40 mouse cellular contexts compared by ENCODE assay signal in genomic region chr9:57617556-57618169, GRCm38 (mm10). TPM values are rescaled to one million over a fixed set of nuclear protein-coding genes. Genes with fewer than 3 reads are reported as not detected.
DNase-seq lines count a peak whose midpoint lies in the region; ATAC-seq lines count a peak whose summit lies in the region.
"Had no signal": no experiment of that assay in that cellular context is flagged by ENCODE, and none has a peak within 500 bp of the region (broad histone marks: within the 10 kb centered on the region; RNA-seq: fewer than 3 reads in every experiment).

No protein-coding gene starts in this region.

- peak; percentile 89 for DNase-seq in heart, adult 11 months
- no peak for DNase-seq in heart, postnatal 36 days
- DNase-seq in thymus, postnatal 0 days (ENCODE audit: low spot score): peak; percentile 31
- DNase-seq in thymus, postnatal 10 days (ENCODE audit: low spot score in 2 of 2): no peak
- DNase-seq in forebrain, embryonic 11.5 days (ENCODE audit: low spot score): no peak
- DNase-seq in hindbrain, embryonic 11.5 days (ENCODE audit: low spot score): no peak
- DNase-seq: adrenal gland, postnatal 25 days; B cell, adult 2 months; cerebellum, adult 11-12 months; cerebellum, postnatal 36 days; embryo, embryonic 11 days; gastrocnemius, adult 2 months; kidney, adult 11 months; kidney, postnatal 14 days; liver; lung, postnatal 4 days; thymus, postnatal 25 days had no signal

- H3K9me3 ChIP-seq in forebrain, embryonic 11.5 days (ENCODE audit: control insufficient read depth, low read length): no peaks in the 10 kb centered on the region
- no peaks in the 10 kb centered on the region for H3K9me3 ChIP-seq in hindbrain, embryonic 11.5 days (ENCODE audit: control insufficient read depth, low read length)
- H3K9me3 ChIP-seq: embryonic facial prominence, embryonic 12.5 days; heart, embryonic 10.5 days; heart, embryonic 15.5 days; lung, embryonic 15.5 days; midbrain, embryonic 10.5 days; midbrain, embryonic 15.5 days had no signal

- intact Hi-C loops in heart, postnatal 36 days (cut with DNase I): no loop called here

- no peak overlapping the region for H3K4me2 ChIP-seq in forebrain, embryonic 11.5 days (ENCODE audit: low read depth, low read length, severe bottlenecking)
- H3K4me2 ChIP-seq in hindbrain, embryonic 11.5 days (replicated peaks; ENCODE audit: low read depth, low read length): no peak overlapping the region
- H3K4me2 ChIP-seq: embryonic facial prominence, embryonic 12.5 days; heart, embryonic 15.5 days; hindbrain, embryonic 14.5 days; lung, embryonic 15.5 days; midbrain, embryonic 15.5 days had no signal

- no peak overlapping the region for H3K4me3 ChIP-seq in forebrain, embryonic 11.5 days (ENCODE audit: low read depth, low read length)
- no peak overlapping the region for H3K4me3 ChIP-seq in hindbrain, embryonic 11.5 days (ENCODE audit: low read depth, low read length)
- H3K4me3 ChIP-seq: embryonic facial prominence, embryonic 12.5 days; gastrocnemius, adult 2 months; heart, embryonic 10.5 days; heart, embryonic 15.5 days; lung, embryonic 15.5 days; midbrain, embryonic 10.5 days; midbrain, embryonic 15.5 days had no signal

- H3K27ac ChIP-seq in forebrain, embryonic 11.5 days (ENCODE audit: low read depth, low read length): no peak overlapping the region
- no peak overlapping the region for H3K27ac ChIP-seq in hindbrain, embryonic 11.5 days (ENCODE audit: low read depth, low read length)
- H3K27ac ChIP-seq: embryonic facial prominence, embryonic 12.5 days; gastrocnemius, adult 2 months; heart, embryonic 10.5 days; heart, embryonic 15.5 days; hindbrain, embryonic 14.5 days; lung, embryonic 15.5 days; midbrain, embryonic 10.5 days; midbrain, embryonic 15.5 days had no signal

- no peaks in the 10 kb centered on the region for H3K27me3 ChIP-seq in forebrain, embryonic 11.5 days (ENCODE audit: control insufficient read depth, insufficient read depth, low read length)
- no peaks in the 10 kb centered on the region for H3K27me3 ChIP-seq in hindbrain, embryonic 11.5 days (ENCODE audit: control insufficient read depth, insufficient read depth, low read length)
- H3K27me3 ChIP-seq: embryonic facial prominence, embryonic 12.5 days; heart, embryonic 15.5 days; lung, embryonic 15.5 days; midbrain, embryonic 15.5 days had no signal

- no peak overlapping the region for H3K9ac ChIP-seq in forebrain, embryonic 11.5 days (ENCODE audit: low read length)
- H3K9ac ChIP-seq in hindbrain, embryonic 11.5 days (ENCODE audit: low read depth, low read length): no peak overlapping the region
- H3K9ac ChIP-seq: embryonic facial prominence, embryonic 12.5 days; heart, embryonic 15.5 days; hindbrain, embryonic 14.5 days; lung, embryonic 15.5 days; midbrain, embryonic 15.5 days had no signal

- H3K4me1 ChIP-seq in forebrain, embryonic 11.5 days (replicated peaks; ENCODE audit: control insufficient read depth, insufficient read depth, low read length): no peaks in the 10 kb centered on the region
- no peaks in the 10 kb centered on the region for H3K4me1 ChIP-seq in hindbrain, embryonic 11.5 days (replicated peaks; ENCODE audit: control insufficient read depth, insufficient read depth, low read length)
- H3K4me1 ChIP-seq: embryonic facial prominence, embryonic 12.5 days; lung, embryonic 15.5 days; midbrain, embryonic 10.5 days; midbrain, embryonic 15.5 days had no signal

- H3K36me3 ChIP-seq in forebrain, embryonic 11.5 days (ENCODE audit: control insufficient read depth, insufficient read depth, low read length): no peaks in the 10 kb centered on the region
- H3K36me3 ChIP-seq in hindbrain, embryonic 11.5 days (ENCODE audit: control insufficient read depth, insufficient read depth, low read length): no peaks in the 10 kb centered on the region
- H3K36me3 ChIP-seq: embryonic facial prominence, embryonic 12.5 days; heart, embryonic 10.5 days; heart, embryonic 15.5 days; lung, embryonic 15.5 days; midbrain, embryonic 10.5 days; midbrain, embryonic 15.5 days had no signal

- peak; percentile 62 for ATAC-seq in granulocyte monocyte progenitor cell, adult 5-6 weeks (replicated peaks; ENCODE audit: poor library complexity, severe bottlenecking)
- ATAC-seq in forebrain, embryonic 11.5 days (replicated peaks; ENCODE audit: low FRiP score): no peak
- ATAC-seq in hindbrain, embryonic 11.5 days (ENCODE audit: low FRiP score): no peak
- ATAC-seq: forebrain, embryonic 16.5 days; midbrain, embryonic 15.5 days had no signal

- WGBS in forebrain, embryonic 11.5 days: 77% methylated on average over 8 of the region's 8 CpGs
- WGBS in hindbrain, embryonic 11.5 days: 79% methylated on average over 8 of the region's 8 CpGs

RNA-seq across cellular contexts. Expression of gene Lman1l, which starts 2.9 kb away (rescaled TPM):
- not detected for total RNA-seq in heart, postnatal 36 days (2021)
- polyA plus RNA-seq in thymus, postnatal 0 days (2015; fragmentation: Nextera tagmentation; extraction: Ambion mirVana): 0.16 TPM in 1 of 2 replicates, not detected in the other
- not detected in 2 replicates for total RNA-seq in granulocyte monocyte progenitor cell, adult 5-6 weeks (2014; fragmentation: Nextera tagmentation)
- total RNA-seq in granulocyte monocyte progenitor cell, adult 5-6 weeks (2017): not detected in 2 replicates
- not detected in 2 replicates for polyA plus RNA-seq in forebrain, embryonic 11.5 days (2014; fragmentation: Nextera tagmentation; extraction: Ambion mirVana)
- not detected in 2 replicates for polyA plus RNA-seq in hindbrain, embryonic 11.5 days (2014; fragmentation: Nextera tagmentation; extraction: Ambion mirVana)
- total RNA-seq: adrenal gland, adult 18-20 months; adrenal gland, postnatal 25 days; gastrocnemius, adult 2 months; gastrocnemius, postnatal 4 days; heart, postnatal 25 days; layer of hippocampus, adult 18-20 months; layer of hippocampus, postnatal 10 days; left cerebral cortex, adult 18-20 months; left cerebral cortex, postnatal 14 days had no signal
- polyA plus RNA-seq: embryonic facial prominence, embryonic 12.5 days; forebrain, embryonic 16.5 days; heart, embryonic 10.5 days; heart, embryonic 15.5 days; hindbrain, embryonic 14.5 days; kidney, embryonic 14.5 days; limb, embryonic 11.5 days; liver, embryonic 16.5 days; lung, embryonic 15.5 days; midbrain, embryonic 15.5 days; neural tube, embryonic 11.5 days; small intestine, adult 2 months; stomach, embryonic 14.5 days had no signal

RNA-seq across cellular contexts. Expression of gene Cplx3, which starts 11.6 kb away (rescaled TPM):
- not detected for total RNA-seq in heart, postnatal 36 days (2021)
- polyA plus RNA-seq in thymus, postnatal 0 days (2015; fragmentation: Nextera tagmentation; extraction: Ambion mirVana): 0.18 TPM in 1 of 2 replicates, not detected in the other
- total RNA-seq in granulocyte monocyte progenitor cell, adult 5-6 weeks (2014; fragmentation: Nextera tagmentation): not detected in 2 replicates
- total RNA-seq in granulocyte monocyte progenitor cell, adult 5-6 weeks (2017): not detected in 2 replicates
- 0.15 TPM in 1 of 2 replicates, not detected in the other for polyA plus RNA-seq in forebrain, embryonic 11.5 days (2014; fragmentation: Nextera tagmentation; extraction: Ambion mirVana)
- polyA plus RNA-seq in hindbrain, embryonic 11.5 days (2014; fragmentation: Nextera tagmentation; extraction: Ambion mirVana): 0.09 and 0.11 TPM in 2 replicates
- total RNA-seq: adrenal gland, adult 18-20 months; adrenal gland, postnatal 25 days; gastrocnemius, adult 2 months; gastrocnemius, postnatal 4 days; heart, postnatal 25 days; neutrophil, adult 5-6 weeks had no signal
- polyA plus RNA-seq: forebrain, embryonic 16.5 days; heart, embryonic 15.5 days; hindbrain, embryonic 14.5 days; kidney, embryonic 14.5 days; limb, embryonic 11.5 days; liver, embryonic 16.5 days; lung, embryonic 15.5 days; small intestine, adult 2 months; stomach, embryonic 14.5 days had no signal

RNA-seq across cellular contexts. Expression of gene Ulk3, which starts 28.4 kb away (rescaled TPM):
- 1 to 10 TPM; 7.1 to 8.2 TPM for total RNA-seq in heart, postnatal 36 days (2021)
- 11.1 and 13.9 TPM in 2 replicates for polyA plus RNA-seq in thymus, postnatal 0 days (2015; fragmentation: Nextera tagmentation; extraction: Ambion mirVana)
- 9.9 and 12.9 TPM in 2 replicates for total RNA-seq in granulocyte monocyte progenitor cell, adult 5-6 weeks (2014; fragmentation: Nextera tagmentation)
- 3.1 and 6.0 TPM in 2 replicates for total RNA-seq in granulocyte monocyte progenitor cell, adult 5-6 weeks (2017)
- 12.6 and 15.1 TPM in 2 replicates for polyA plus RNA-seq in forebrain, embryonic 11.5 days (2014; fragmentation: Nextera tagmentation; extraction: Ambion mirVana)
- 5.2 and 8.6 TPM in 2 replicates for polyA plus RNA-seq in hindbrain, embryonic 11.5 days (2014; fragmentation: Nextera tagmentation; extraction: Ambion mirVana)

RNA-seq across cellular contexts. Expression of gene Csk, which starts 35.8 kb away (rescaled TPM):
- 10 to 100 TPM; 26.2 to 28.5 TPM for total RNA-seq in heart, postnatal 36 days (2021)
- 94.7 and 98.5 TPM in 2 replicates for polyA plus RNA-seq in thymus, postnatal 0 days (2015; fragmentation: Nextera tagmentation; extraction: Ambion mirVana)
- 86.9 and 92.3 TPM in 2 replicates for total RNA-seq in granulocyte monocyte progenitor cell, adult 5-6 weeks (2014; fragmentation: Nextera tagmentation)
- 83.8 and 113 TPM in 2 replicates for total RNA-seq in granulocyte monocyte progenitor cell, adult 5-6 weeks (2017)
- polyA plus RNA-seq in forebrain, embryonic 11.5 days (2014; fragmentation: Nextera tagmentation; extraction: Ambion mirVana): 32.9 and 39.5 TPM in 2 replicates
- 29.4 and 30.7 TPM in 2 replicates for polyA plus RNA-seq in hindbrain, embryonic 11.5 days (2014; fragmentation: Nextera tagmentation; extraction: Ambion mirVana)

RNA-seq across cellular contexts. Expression of gene Scamp2, which starts 56.9 kb away (rescaled TPM):
- 10 to 100 TPM; 25.8 to 29.4 TPM for total RNA-seq in heart, postnatal 36 days (2021)
- polyA plus RNA-seq in thymus, postnatal 0 days (2015; fragmentation: Nextera tagmentation; extraction: Ambion mirVana): 58.4 and 65.2 TPM in 2 replicates
- 66.9 and 68.5 TPM in 2 replicates for total RNA-seq in granulocyte monocyte progenitor cell, adult 5-6 weeks (2014; fragmentation: Nextera tagmentation)
- total RNA-seq in granulocyte monocyte progenitor cell, adult 5-6 weeks (2017): 26.8 and 38.2 TPM in 2 replicates
- polyA plus RNA-seq in forebrain, embryonic 11.5 days (2014; fragmentation: Nextera tagmentation; extraction: Ambion mirVana): 57.7 and 58.2 TPM in 2 replicates
- 57.6 and 57.8 TPM in 2 replicates for polyA plus RNA-seq in hindbrain, embryonic 11.5 days (2014; fragmentation: Nextera tagmentation; extraction: Ambion mirVana)

Comparison
In these comparisons a context has a peak if more than half of its experiments do, and no peak if none do; other contexts are left out.
1. DNase-seq: peak in heart, adult 11 months (single experiment) and thymus, postnatal 0 days (single experiment); none in heart, postnatal 36 days (0 of 2), thymus, postnatal 10 days (0 of 2), forebrain, embryonic 11.5 days (single experiment) and hindbrain, embryonic 11.5 days (single experiment).